Mouse (Mus musculus) heart, embryonic 11.5 days (tissue): ENCODE measurements around the gene Thsd7b. TPM values are rescaled to one million over a fixed set of nuclear protein-coding genes. Genes with fewer than 3 reads are reported as not detected.

ENCODE experiments used
- ATAC-seq: fragments of 200-750 bp; cut with Nextera tagmentation; replicated peaks from 2 replicates; pipeline ENCODE4 v1.8.0; 2017; ENCODE audit warnings: moderate library complexity; ENCODE audit not compliant: insufficient number of reproducible peaks, low FRiP score, low TSS enrichment
- H3K27ac ChIP-seq: fragments of 300-500 bp; sonication (generic); 2 replicates; pipeline ENCODE4 v1.5.1; 2014; ENCODE audit warnings: mild to moderate bottlenecking, low read depth, low read length
- H3K27me3 ChIP-seq: fragments of 300-500 bp; sonication (generic); 2 replicates; pipeline ENCODE4 v1.6.1; 2014; ENCODE audit warnings: mild to moderate bottlenecking, low read length, mixed read lengths; ENCODE audit not compliant: control insufficient read depth, insufficient read depth
- H3K36me3 ChIP-seq: fragments of 300-500 bp; sonication (generic); 2 replicates; pipeline ENCODE4 v1.6.1; 2014; ENCODE audit warnings: mild to moderate bottlenecking, low read length, moderate library complexity, mixed read lengths; ENCODE audit not compliant: control insufficient read depth, insufficient read depth
- H3K4me1 ChIP-seq: fragments of 300-500 bp; sonication (generic); 2 replicates; pipeline ENCODE4 v1.6.1; 2014; ENCODE audit warnings: low read length; ENCODE audit not compliant: control insufficient read depth, insufficient read depth
- H3K4me2 ChIP-seq: fragments of 300-500 bp; sonication (generic); 2 replicates; pipeline ENCODE4 v1.6.1; 2014; ENCODE audit warnings: mild to moderate bottlenecking, moderate library complexity
- H3K4me3 ChIP-seq: fragments of 300-500 bp; sonication (generic); 2 replicates; pipeline ENCODE4 v1.5.1; 2014; ENCODE audit warnings: low read depth, low read length
- H3K9ac ChIP-seq: fragments of 300-500 bp; sonication (generic); 2 replicates; pipeline ENCODE4 v1.6.1; 2014; ENCODE audit warnings: mild to moderate bottlenecking, low read depth, low read length, moderate library complexity
- H3K9me3 ChIP-seq: fragments of 300-500 bp; sonication (generic); replicated peaks from 2 replicates; pipeline ENCODE4 v1.6.1; 2016; ENCODE audit warnings: low read length; ENCODE audit not compliant: control insufficient read depth
- WGBS: fragments of 180-500 bp; shearing (Covaris S2); extraction: QIAGEN DNeasy Blood & Tissue Kit; methylation state at CpG from one replicate; pipeline ENCODE4 v1.1.7; 2014; ENCODE audit not compliant: insufficient replicate concordance; 5-methylcytosine and 5-hydroxymethylcytosine counted together
- polyA plus RNA-seq: library from polyadenylated mRNA; unstranded; fragments of >200 nt; fragmentation: Nextera tagmentation; extraction: Ambion mirVana; gene quantifications from 2 replicates; pipeline ENCODE4 v1.2.1, GENCODE M21; 2014

Thsd7b gene
- polyA plus RNA-seq, 1 experiment from 2014 or later, result 1.8 TPM

GRCm38 (mm10) chr1:130066193-130066959, 793.3 kb downstream of the Thsd7b start:
- 80% methylated on average over 3 of the region's 3 CpGs for WGBS
- H3K4me3 ChIP-seq, result no peak overlapping the region
- H3K27ac ChIP-seq, result no peak overlapping the region
- H3K9me3 ChIP-seq, result no peaks in the 10 kb centered on the region
- H3K9ac ChIP-seq, result no peak overlapping the region
- no peaks in the 10 kb centered on the region for H3K4me1 ChIP-seq
- H3K36me3 ChIP-seq, result no peaks in the 10 kb centered on the region
- H3K27me3 ChIP-seq, result no peaks in the 10 kb centered on the region
- no peak overlapping the region for H3K4me2 ChIP-seq
- no peak for ATAC-seq

- WGBS, result 66% methylated on average over 2 of the region's 2 CpGs
- H3K9ac ChIP-seq, result no peak overlapping the region
- H3K4me1 ChIP-seq, result no peaks in the 10 kb centered on the region
- H3K4me3 ChIP-seq, result no peak overlapping the region
- no peaks in the 10 kb centered on the region for H3K9me3 ChIP-seq
- H3K27ac ChIP-seq, result no peak overlapping the region
- H3K36me3 ChIP-seq, result no peaks in the 10 kb centered on the region
- H3K4me2 ChIP-seq, result no peak overlapping the region
- ATAC-seq, result no peak
- H3K27me3 ChIP-seq, result no peaks in the 10 kb centered on the region
Measured at GRCm38 (mm10) chr1:130083788-130084187, 810.7 kb downstream of the Thsd7b start.

- no peak for ATAC-seq
- Histone ChIP-seq H3K9ac (no peak overlapping the region), H3K4me2 (no peak overlapping the region), H3K4me1 (no peaks in the 10 kb centered on the region), H3K36me3 (no peaks in the 10 kb centered on the region), H3K4me3 (no peak overlapping the region), H3K27ac (no peak overlapping the region), H3K27me3 (no peaks in the 10 kb centered on the region), H3K9me3 (no peaks in the 10 kb centered on the region)
- 64% methylated on average over 3 of the region's 3 CpGs for WGBS
Measured at GRCm38 (mm10) chr1:130085207-130085606, 812.1 kb downstream of the Thsd7b start.

GRCm38 (mm10) chr1:130085910-130086309, 812.8 kb downstream of the Thsd7b start:
- H3K4me2 ChIP-seq, result no peak overlapping the region
- no peak overlapping the region for H3K4me3 ChIP-seq
- no peaks in the 10 kb centered on the region for H3K36me3 ChIP-seq
- WGBS, result 70% methylated on average over 2 of the region's 2 CpGs
- no peaks in the 10 kb centered on the region for H3K9me3 ChIP-seq
- no peak overlapping the region for H3K9ac ChIP-seq
- H3K27ac ChIP-seq, result no peak overlapping the region
- H3K4me1 ChIP-seq, result no peaks in the 10 kb centered on the region
- ATAC-seq, result no peak
- no peaks in the 10 kb centered on the region for H3K27me3 ChIP-seq

- Histone ChIP-seq H3K9ac (no peak overlapping the region), H3K36me3 (no peaks in the 10 kb centered on the region), H3K4me2 (no peak overlapping the region), H3K4me3 (no peak overlapping the region), H3K4me1 (no peaks in the 10 kb centered on the region), H3K27ac (no peak overlapping the region), H3K9me3 (no peaks in the 10 kb centered on the region), H3K27me3 (no peaks in the 10 kb centered on the region)
- 72% methylated on average over 2 of the region's 2 CpGs for WGBS
- ATAC-seq, result no peak
Measured at GRCm38 (mm10) chr1:130099227-130099626, 826.1 kb downstream of the Thsd7b start.

GRCm38 (mm10) chr1:130112580-130113314, 839.6 kb downstream of the Thsd7b start:
- ATAC-seq, result no peak
- Histone ChIP-seq H3K4me3 (no peak overlapping the region), H3K9ac (no peak overlapping the region), H3K27ac (no peak overlapping the region), H3K27me3 (no peaks in the 10 kb centered on the region), H3K4me2 (no peak overlapping the region), H3K9me3 (no peaks in the 10 kb centered on the region), H3K36me3 (no peaks in the 10 kb centered on the region), H3K4me1 (no peaks in the 10 kb centered on the region)
- 19% methylated on average over 1 of the region's 1 CpGs for WGBS

GRCm38 (mm10) chr1:130113549-130113948, 840.4 kb downstream of the Thsd7b start:
- H3K27ac ChIP-seq, result no peak overlapping the region
- no peak overlapping the region for H3K4me2 ChIP-seq
- no peaks in the 10 kb centered on the region for H3K27me3 ChIP-seq
- no peak overlapping the region for H3K4me3 ChIP-seq
- 77% methylated on average over 2 of the region's 2 CpGs for WGBS
- no peak overlapping the region for H3K9ac ChIP-seq
- no peaks in the 10 kb centered on the region for H3K9me3 ChIP-seq
- no peaks in the 10 kb centered on the region for H3K4me1 ChIP-seq
- H3K36me3 ChIP-seq, result no peaks in the 10 kb centered on the region
- no peak for ATAC-seq

- Histone ChIP-seq H3K4me1 (no peaks in the 10 kb centered on the region), H3K9ac (no peak overlapping the region), H3K27ac (no peak overlapping the region), H3K9me3 (no peaks in the 10 kb centered on the region), H3K36me3 (no peaks in the 10 kb centered on the region), H3K27me3 (no peaks in the 10 kb centered on the region), H3K4me3 (no peak overlapping the region), H3K4me2 (no peak overlapping the region)
- ATAC-seq, result no peak
- WGBS, result 70% methylated on average over 3 of the region's 3 CpGs
Measured at GRCm38 (mm10) chr1:130130901-130131300, 857.8 kb downstream of the Thsd7b start.

- H3K27me3 ChIP-seq, result no peaks in the 10 kb centered on the region
- no peak for ATAC-seq
- no peaks in the 10 kb centered on the region for H3K36me3 ChIP-seq
- no peak overlapping the region for H3K27ac ChIP-seq
- H3K4me1 ChIP-seq, result no peaks in the 10 kb centered on the region
- no peaks in the 10 kb centered on the region for H3K9me3 ChIP-seq
- no peak overlapping the region for H3K4me2 ChIP-seq
- H3K4me3 ChIP-seq, result no peak overlapping the region
- H3K9ac ChIP-seq, result no peak overlapping the region
Measured at GRCm38 (mm10) chr1:130166187-130166586, 893.1 kb downstream of the Thsd7b start.
